Mouse (Mus musculus): ENCODE results near the gene Kmt2c. TPM values are rescaled to one million over a fixed set of nuclear protein-coding genes. Genes with fewer than 3 reads are reported as not detected.

Gene Kmt2c
- polyA plus RNA-seq, 1 experiment from 2014 or later = 7.0 TPM

GRCm38 (mm10) chr5:25536921-25537409, 38.4 kb upstream of the Kmt2c start:
- no peak for TF ChIP-seq CTCF (IDR thresholded peaks at IDR 0.05; ENCODE audit: low read depth)
- Histone ChIP-seq H3K27me3 (replicated peaks; ENCODE audit: control insufficient read depth, insufficient read depth, low read length) (no peaks in the 10 kb centered on the region), H3K36me3 (ENCODE audit: control insufficient read depth, insufficient read depth) (no peaks in the 10 kb centered on the region), H3K4me1 (replicated peaks; ENCODE audit: control insufficient read depth, insufficient read depth, low read length) (no peaks in the 10 kb centered on the region), H3K27ac (ENCODE audit: low read depth, low read length) (peak overlapping the region; percentile 90), H3K4me3 (ENCODE audit: low read depth, low read length) (no peak overlapping the region), H3K4me2 (replicated peaks; ENCODE audit: low read depth) (peak overlapping the region; percentile 44), H3K9ac (ENCODE audit: low read depth, low read length) (0 out of 2 replicates have a peak overlapping the region, but pooled peaks have one; percentile 13), H3K9me3 (ENCODE audit: control insufficient read depth) (no peaks in the 10 kb centered on the region)
- 29% methylated on average over 6 of the region's 6 CpGs for WGBS
- peak; percentile 90 for ATAC-seq

- Histone ChIP-seq H3K4me1 (replicated peaks; ENCODE audit: control insufficient read depth, insufficient read depth, low read length) (no peaks in the 10 kb centered on the region), H3K4me2 (replicated peaks; ENCODE audit: low read depth) (peak overlapping the region; percentile 44), H3K27me3 (replicated peaks; ENCODE audit: control insufficient read depth, insufficient read depth, low read length) (no peaks in the 10 kb centered on the region), H3K4me3 (ENCODE audit: low read depth, low read length) (no peak overlapping the region), H3K27ac (ENCODE audit: low read depth, low read length) (peak overlapping the region; percentile 90), H3K36me3 (ENCODE audit: control insufficient read depth, insufficient read depth) (no peaks in the 10 kb centered on the region), H3K9ac (ENCODE audit: low read depth, low read length) (no peak overlapping the region), H3K9me3 (ENCODE audit: control insufficient read depth) (no peaks in the 10 kb centered on the region)
- ATAC-seq = no peak
- 47% methylated on average over 2 of the region's 2 CpGs for WGBS
- no peak for TF ChIP-seq CTCF (IDR thresholded peaks at IDR 0.05; ENCODE audit: low read depth)
Observed at GRCm38 (mm10) chr5:25536451-25536850, 37.9 kb upstream of the Kmt2c start.

GRCm38 (mm10) chr5:25535566-25535965, 37.0 kb upstream of the Kmt2c start:
- no peak for ATAC-seq
- WGBS = 83% methylated on average over 2 of the region's 2 CpGs
- Histone ChIP-seq H3K9me3 (ENCODE audit: control insufficient read depth) (no peaks in the 10 kb centered on the region), H3K27ac (ENCODE audit: low read depth, low read length) (peak overlapping the region; percentile 46; the same call in 1 of the 2 replicates), H3K27me3 (replicated peaks; ENCODE audit: control insufficient read depth, insufficient read depth, low read length) (no peaks in the 10 kb centered on the region), H3K4me3 (ENCODE audit: low read depth, low read length) (no peak overlapping the region), H3K36me3 (ENCODE audit: control insufficient read depth, insufficient read depth) (no peaks in the 10 kb centered on the region), H3K4me2 (replicated peaks; ENCODE audit: low read depth) (peak overlapping the region; percentile 30; the same call in 1 of the 2 replicates), H3K4me1 (replicated peaks; ENCODE audit: control insufficient read depth, insufficient read depth, low read length) (no peaks in the 10 kb centered on the region), H3K9ac (ENCODE audit: low read depth, low read length) (no peak overlapping the region)
- TF ChIP-seq CTCF (IDR thresholded peaks at IDR 0.05; ENCODE audit: low read depth) = no peak

- H3K27ac ChIP-seq (ENCODE audit: low read depth, low read length) = no peak overlapping the region
- H3K4me2 ChIP-seq (replicated peaks; ENCODE audit: low read depth) = no peak overlapping the region
- no peak overlapping the region for H3K9ac ChIP-seq (ENCODE audit: low read depth, low read length)
- no peaks in the 10 kb centered on the region for H3K4me1 ChIP-seq (replicated peaks; ENCODE audit: control insufficient read depth, insufficient read depth, low read length)
- no peaks in the 10 kb centered on the region for H3K36me3 ChIP-seq (ENCODE audit: control insufficient read depth, insufficient read depth)
- 52% methylated on average over 5 of the region's 5 CpGs for WGBS
- no peaks in the 10 kb centered on the region for H3K27me3 ChIP-seq (replicated peaks; ENCODE audit: control insufficient read depth, insufficient read depth, low read length)
- no peak for TF ChIP-seq CTCF (IDR thresholded peaks at IDR 0.05; ENCODE audit: low read depth)
- no peak overlapping the region for H3K4me3 ChIP-seq (ENCODE audit: low read depth, low read length)
- no peak for ATAC-seq
- H3K9me3 ChIP-seq (ENCODE audit: control insufficient read depth) = no peaks in the 10 kb centered on the region
Observed at GRCm38 (mm10) chr5:25533298-25533697, 34.7 kb upstream of the Kmt2c start.

GRCm38 (mm10) chr5:25532256-25533147, 33.9 kb upstream of the Kmt2c start:
- H3K9me3 ChIP-seq (ENCODE audit: control insufficient read depth) = no peaks in the 10 kb centered on the region
- TF ChIP-seq CTCF (IDR thresholded peaks at IDR 0.05; ENCODE audit: low read depth) = no peak
- ATAC-seq = no peak
- H3K4me1 ChIP-seq (replicated peaks; ENCODE audit: control insufficient read depth, insufficient read depth, low read length) = peaks cover under 1% of the 10 kb centered on the region; the same call in 1 of the 2 replicates
- no peak overlapping the region for H3K4me3 ChIP-seq (ENCODE audit: low read depth, low read length)
- H3K4me2 ChIP-seq (replicated peaks; ENCODE audit: low read depth) = no peak overlapping the region
- no peaks in the 10 kb centered on the region for H3K36me3 ChIP-seq (ENCODE audit: control insufficient read depth, insufficient read depth)
- no peaks in the 10 kb centered on the region for H3K27me3 ChIP-seq (replicated peaks; ENCODE audit: control insufficient read depth, insufficient read depth, low read length)
- WGBS = 71% methylated on average over 18 of the region's 18 CpGs
- H3K27ac ChIP-seq (ENCODE audit: low read depth, low read length) = peak overlapping the region; percentile 50
- H3K9ac ChIP-seq (ENCODE audit: low read depth, low read length) = no peak overlapping the region

DNA sequence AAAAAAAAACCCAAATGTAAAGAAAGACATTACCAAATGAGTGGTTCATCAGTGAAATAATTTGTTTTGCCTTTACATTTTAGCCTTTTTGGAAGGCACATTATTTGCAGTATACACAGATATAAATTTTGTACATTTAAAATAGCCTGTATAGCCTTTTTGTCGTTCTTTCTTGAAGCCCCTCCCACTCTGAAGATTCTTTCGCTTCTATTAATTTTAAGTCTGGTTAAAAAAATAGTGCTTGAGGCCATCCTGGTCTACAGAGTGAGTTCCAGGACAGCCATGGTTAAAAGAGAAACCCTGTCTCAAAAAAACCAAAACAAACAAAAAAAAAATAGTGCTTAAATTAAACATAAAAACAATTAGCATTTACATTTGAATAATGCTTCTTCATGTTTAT, 32.0 kb upstream of the Kmt2c start:
- Histone ChIP-seq H3K27ac (ENCODE audit: low read depth, low read length) (peak overlapping the region; percentile 97; the same call in 1 of the 2 replicates), H3K4me3 (ENCODE audit: low read depth, low read length) (peak overlapping the region; percentile 61), H3K9me3 (ENCODE audit: control insufficient read depth) (no peaks in the 10 kb centered on the region), H3K9ac (ENCODE audit: low read depth, low read length) (no peak overlapping the region; the same call in 1 of the 2 replicates), H3K4me2 (replicated peaks; ENCODE audit: low read depth) (peak overlapping the region; percentile 83), H3K27me3 (replicated peaks; ENCODE audit: control insufficient read depth, insufficient read depth, low read length) (no peaks in the 10 kb centered on the region), H3K4me1 (replicated peaks; ENCODE audit: control insufficient read depth, insufficient read depth, low read length) (peaks cover 15% of the 10 kb centered on the region), H3K36me3 (ENCODE audit: control insufficient read depth, insufficient read depth) (no peaks in the 10 kb centered on the region)
- no peak for TF ChIP-seq CTCF (IDR thresholded peaks at IDR 0.05; ENCODE audit: low read depth)
- WGBS = 5% methylated on average over 2 of the region's 2 CpGs
- ATAC-seq = no peak
